Mouse (Mus musculus) B cell, adult 2 months (primary cell): ENCODE measurements at regions not wholly inside any gene's neighbourhood (a gene's known extent, or its start where the extent isn't known, plus 50 kb on each side); places are given as distances from the start of the nearest gene placed in this dataset.

Experiments
- DNase-seq, 2 experiments: peaks; one replicate each; pipeline ENCODE4 v3.0.0; 2022

DNA sequence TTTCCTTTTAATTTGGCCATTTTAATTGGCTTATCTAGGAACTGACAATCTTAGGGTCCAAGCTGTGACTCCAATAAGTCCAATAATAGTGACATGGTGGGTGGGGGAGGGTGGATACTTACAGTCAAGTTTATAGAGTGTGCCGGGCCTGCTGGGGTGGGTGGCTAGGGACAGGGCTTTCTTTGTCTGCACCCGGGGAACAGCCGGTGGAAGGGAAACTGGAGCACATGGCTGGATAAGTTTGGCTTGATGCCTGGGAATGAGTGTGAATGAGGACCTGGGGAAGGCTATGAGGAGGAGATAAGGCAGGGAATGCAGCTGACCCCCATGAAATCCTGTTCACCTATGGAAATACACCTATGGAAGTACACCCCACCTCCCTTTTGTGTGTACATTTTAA, 81.7 kb upstream of the Cers4 start:
- no peak for DNase-seq

DNA sequence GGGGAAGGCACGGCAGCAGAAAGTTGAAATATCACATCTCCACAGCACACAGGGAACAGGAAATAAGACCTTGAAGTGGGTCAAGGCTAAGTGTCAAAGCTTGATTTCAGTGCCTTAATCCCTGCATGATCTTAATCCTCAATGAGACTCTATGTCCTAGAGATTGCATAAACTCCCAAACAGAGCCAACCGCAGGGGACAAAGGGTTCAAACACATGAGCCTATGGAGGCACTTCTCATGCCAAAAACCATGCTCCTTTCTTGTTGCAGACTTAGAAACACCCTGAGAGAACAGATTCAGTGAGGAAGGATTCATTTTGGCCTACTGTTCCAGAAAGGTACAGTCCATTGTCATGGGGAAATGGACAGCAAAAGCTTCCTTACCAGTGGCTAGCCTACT, 81.0 kb upstream of the Cers4 start:
- DNase-seq = no peak

DNA sequence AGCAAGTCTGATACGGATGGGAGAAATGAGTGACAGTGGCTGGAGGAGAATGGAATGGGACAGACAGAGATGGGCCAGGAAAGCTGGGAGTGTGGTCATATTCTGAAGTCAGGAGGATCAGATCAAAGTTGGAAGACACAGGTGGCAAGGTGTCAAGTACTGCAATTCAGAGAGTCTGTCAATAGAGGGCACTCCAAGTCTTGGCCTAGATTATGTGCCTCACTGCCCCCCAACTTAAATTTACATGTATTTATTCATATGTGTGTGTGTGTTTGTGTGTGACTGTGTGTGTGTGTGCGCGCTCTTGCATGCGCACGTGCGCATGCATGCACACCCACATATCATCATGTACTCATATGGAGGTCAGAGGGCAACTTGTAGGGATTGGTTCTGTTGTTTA, 79.6 kb upstream of the Cers4 start:
- DNase-seq = peak; percentile 55 to 58

DNA sequence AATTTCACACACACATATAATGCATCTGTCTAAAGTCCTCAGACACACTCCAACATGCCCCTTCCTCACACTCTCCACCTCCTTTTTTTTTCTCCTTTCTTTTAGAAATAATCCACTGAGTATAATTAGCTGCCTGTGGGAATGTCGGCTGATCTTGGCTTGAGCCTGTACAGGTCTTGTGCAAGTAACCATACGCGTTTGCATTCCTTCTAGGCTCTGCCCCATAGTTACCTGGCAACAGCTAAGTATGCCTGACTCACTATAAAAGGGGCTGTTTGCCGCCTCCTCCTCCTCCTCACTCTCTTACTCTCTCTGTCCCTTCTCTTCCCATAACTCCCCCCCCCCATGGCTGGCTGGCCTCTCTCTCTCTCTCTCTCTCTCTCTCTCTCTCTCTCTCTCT, 79.1 kb upstream of the Cers4 start:
- DNase-seq = no peak

DNA sequence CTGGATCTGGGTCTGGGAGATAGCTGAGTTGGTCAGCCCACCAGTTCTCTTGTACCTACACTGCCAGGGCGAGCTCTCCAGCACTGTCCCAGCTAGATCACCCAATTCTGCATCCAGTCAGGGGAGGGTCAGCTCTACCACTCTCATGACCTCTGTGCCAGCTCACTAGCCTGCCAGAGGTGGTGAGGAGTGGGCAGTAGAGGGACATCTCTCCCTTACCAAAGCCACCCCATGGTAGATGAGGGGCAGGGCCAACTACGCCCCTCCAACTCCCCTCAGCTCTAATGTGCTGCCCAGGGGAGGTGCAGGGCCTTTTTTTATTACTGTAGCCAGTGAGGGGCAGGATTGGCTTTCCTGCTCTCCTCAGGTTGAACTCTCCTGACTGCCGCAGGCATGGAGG, 75.7 kb upstream of the Cers4 start:
- no peak for DNase-seq

DNA sequence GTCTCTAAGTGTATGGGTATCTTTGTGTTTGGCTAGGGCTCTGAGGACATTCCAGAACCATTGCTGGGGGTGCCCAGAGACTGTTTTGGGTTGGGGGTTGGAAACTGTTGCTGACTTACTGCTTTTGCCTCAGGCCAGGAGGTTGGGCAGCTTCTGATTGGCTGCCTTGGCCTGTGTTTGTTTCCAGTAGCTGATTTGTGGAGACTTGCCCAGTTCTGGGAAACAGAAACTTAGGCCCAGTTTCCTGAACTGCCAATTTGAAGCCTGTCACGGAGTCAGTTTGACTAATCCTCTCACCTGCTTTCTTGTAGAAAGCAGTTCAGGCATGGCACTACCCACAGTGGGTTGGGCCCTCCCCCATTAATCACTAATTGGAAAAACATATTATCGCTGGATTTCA, 59.7 kb upstream of the Cers4 start:
- no peak for DNase-seq

DNA sequence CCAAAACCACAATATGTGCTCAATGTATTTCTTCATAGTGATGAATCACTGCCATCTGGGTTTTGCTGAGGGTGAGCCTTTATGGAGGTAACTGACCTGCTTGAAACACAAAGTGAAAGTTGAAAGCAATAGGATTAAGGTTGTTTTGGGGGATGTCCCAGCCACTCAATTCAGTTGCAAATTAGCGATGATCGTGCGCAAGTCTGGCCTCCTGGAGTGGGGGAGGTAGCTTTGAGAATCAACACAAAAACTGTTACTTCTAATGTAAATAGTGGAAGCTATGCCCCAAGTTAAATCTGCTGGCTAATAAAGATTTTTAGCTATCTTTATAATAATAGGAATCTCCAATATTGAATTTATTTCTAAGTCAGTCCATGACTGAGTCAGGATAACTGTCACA, 56.3 kb upstream of the Cers4 start:
- no peak for DNase-seq
